Mouse (Mus musculus) embryo, embryonic 9.5 days (tissue): ENCODE data around the gene Cdk9.

Source experiments
- DNase-seq: peaks from one replicate; pipeline ENCODE4 v3.0.0-alpha.2; 2017; ENCODE audit errors: extremely low spot score

Cdk9 gene

GRCm38 (mm10) chr2:32677683-32678082 is 35.2 kb downstream of the Cdk9 start:
- no peak for DNase-seq

- no peak for DNase-seq
These were observed 36.1 kb downstream of the Cdk9 start for GRCm38 (mm10) chr2:32676821-32677220.

GRCm38 (mm10) chr2:32673176-32673917 is 39.5 kb downstream of the Cdk9 start:
- no peak for DNase-seq

GRCm38 (mm10) chr2:32671907-32672595 is 40.8 kb downstream of the Cdk9 start:
- DNase-seq: no peak

- DNase-seq: no peak
These were observed 41.7 kb downstream of the Cdk9 start for GRCm38 (mm10) chr2:32671147-32671546.

GRCm38 (mm10) chr2:32669876-32670275 is 43.0 kb downstream of the Cdk9 start:
- no peak for DNase-seq

GRCm38 (mm10) chr2:32668176-32668575 is 44.7 kb downstream of the Cdk9 start:
- no peak for DNase-seq

- DNase-seq: no peak
These were observed 45.1 kb downstream of the Cdk9 start for GRCm38 (mm10) chr2:32667775-32668174.

- DNase-seq: no peak
These were observed 47.0 kb downstream of the Cdk9 start for GRCm38 (mm10) chr2:32665853-32666252.

- no peak for DNase-seq
These were observed 47.5 kb downstream of the Cdk9 start for GRCm38 (mm10) chr2:32665345-32665744.

- no peak for DNase-seq
These were observed 50.6 kb downstream of the Cdk9 start for GRCm38 (mm10) chr2:32662291-32662690.

GRCm38 (mm10) chr2:32661509-32662107 is 51.3 kb downstream of the Cdk9 start:
- peak; percentile 31 for DNase-seq

- no peak for DNase-seq
These were observed 54.0 kb downstream of the Cdk9 start for GRCm38 (mm10) chr2:32658873-32659272.

GRCm38 (mm10) chr2:32655826-32656225 is 57.0 kb downstream of the Cdk9 start:
- peak; percentile 51 for DNase-seq
